Mouse (Mus musculus): ENCODE results near the gene Spcs2.

Gene Spcs2

DNA sequence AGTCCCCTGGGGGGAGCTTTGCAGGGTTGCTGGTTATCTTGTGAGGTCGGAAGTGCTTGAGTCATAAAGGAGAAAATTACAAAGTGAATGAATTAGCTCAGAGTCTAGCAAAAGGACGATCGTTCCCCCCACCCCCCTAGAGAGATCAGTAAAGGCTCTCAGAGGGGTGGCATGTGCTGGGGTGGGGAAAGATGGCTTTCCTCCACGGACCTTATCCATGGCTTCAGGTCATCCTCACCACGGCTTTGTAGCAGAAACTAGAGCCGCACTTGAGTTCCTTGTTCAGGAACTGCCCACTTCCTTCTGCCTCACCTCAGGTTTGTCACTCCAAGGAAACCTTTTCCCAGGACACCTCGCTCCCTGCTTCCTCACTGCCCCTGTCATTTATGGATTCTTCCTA lies at the start of gene Spcs2:
Gene Spcs2, minus strand, starts transcription at position 101 of the 400 bp plus-strand sequence.
- DNase-seq (ENCODE audit: extremely low read depth, low read depth, low spot score), result no peak

DNA sequence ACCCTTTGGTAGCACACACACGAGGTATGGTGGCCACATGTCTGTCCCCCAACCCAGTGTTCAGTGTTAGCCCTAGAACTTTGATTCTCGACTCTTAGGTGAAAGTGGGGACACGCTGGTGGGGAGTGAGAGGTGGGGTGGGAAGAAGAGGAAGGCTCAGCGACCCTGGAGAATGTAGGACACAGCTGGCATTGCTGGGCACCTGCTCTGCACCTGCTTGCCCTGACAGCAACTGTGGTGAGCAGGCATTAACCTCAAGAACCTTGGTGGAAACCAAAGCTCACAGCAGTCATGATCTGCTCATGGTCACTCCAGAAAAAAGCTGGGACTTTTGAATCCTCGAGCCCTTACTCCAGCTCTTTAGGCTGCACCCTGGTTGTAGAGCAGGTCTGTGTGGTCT lies 47.8 kb upstream of the Spcs2 start:
- no peak for DNase-seq (ENCODE audit: extremely low read depth, low read depth, low spot score)

DNA sequence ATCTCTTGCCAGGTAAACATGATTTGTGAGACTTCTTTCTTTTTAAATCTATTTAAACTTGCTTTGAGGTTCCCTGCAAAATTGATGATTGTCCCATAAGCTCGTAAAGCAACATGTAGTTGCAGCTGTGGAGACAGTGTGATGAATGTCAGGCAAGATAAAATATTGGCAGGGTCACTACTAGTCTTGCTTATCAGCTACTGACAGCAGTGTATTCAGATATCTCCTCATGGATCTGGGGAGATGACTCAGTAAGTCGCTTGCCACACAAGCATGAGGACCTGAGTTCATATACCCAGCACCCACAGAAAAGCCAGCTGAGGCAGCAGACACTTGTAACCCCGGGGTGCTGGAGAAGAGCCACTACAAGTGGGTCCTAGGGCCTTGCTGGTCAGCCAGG lies 44.2 kb upstream of the Spcs2 start:
- DNase-seq (ENCODE audit: extremely low read depth, low read depth, low spot score), result no peak

DNA sequence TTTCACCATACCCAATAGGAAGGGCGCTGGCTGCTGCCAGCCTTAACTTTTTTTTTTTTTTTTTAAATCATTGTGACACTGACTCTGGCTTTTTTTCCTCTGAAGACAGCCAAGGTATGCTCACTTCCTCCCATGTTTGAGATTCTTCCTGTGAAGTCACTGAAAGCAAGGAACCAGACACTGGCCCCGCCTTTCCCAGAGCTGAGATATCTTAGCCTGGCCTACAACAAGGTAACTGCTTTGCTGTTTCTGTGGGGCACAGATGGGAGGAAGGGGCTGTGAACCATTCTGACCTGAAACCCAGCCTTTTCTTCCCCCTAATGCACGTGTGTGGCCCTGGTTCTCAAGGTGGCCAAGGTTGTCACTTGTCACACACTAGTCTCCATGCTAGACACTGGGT lies 43.1 kb upstream of the Spcs2 start:
- no peak for DNase-seq (ENCODE audit: extremely low read depth, low read depth, low spot score)

DNA sequence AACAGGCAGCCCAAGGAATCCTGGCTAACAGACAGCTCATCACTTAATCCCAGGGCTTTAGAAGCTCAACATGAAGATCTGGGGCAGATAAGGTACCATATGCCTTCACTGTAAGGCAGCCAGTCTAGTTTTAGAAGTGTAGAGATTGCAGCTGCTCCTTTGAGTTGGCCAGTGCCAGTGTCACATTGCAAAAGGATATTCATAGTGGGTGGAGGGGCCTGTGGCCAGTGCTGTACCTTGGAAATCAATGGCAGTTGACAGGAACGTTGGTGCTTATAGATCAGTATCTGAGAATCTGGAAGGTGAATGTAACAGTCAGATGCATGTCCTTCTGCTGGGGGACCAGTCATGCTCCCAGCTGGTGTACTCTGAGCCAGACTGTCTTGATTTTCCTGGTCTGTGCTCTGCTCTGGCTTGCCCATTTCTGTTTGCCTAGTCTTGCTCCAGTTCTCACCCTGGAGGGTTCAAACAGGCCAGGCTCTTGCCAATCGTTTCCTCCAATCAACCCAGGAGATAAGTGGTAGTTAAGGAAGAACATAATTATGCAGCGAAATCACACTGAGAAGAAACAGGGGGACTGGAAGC lies 41.3 kb upstream of the Spcs2 start:
- DNase-seq (ENCODE audit: extremely low read depth, low read depth, low spot score), result peak; percentile 95

DNA sequence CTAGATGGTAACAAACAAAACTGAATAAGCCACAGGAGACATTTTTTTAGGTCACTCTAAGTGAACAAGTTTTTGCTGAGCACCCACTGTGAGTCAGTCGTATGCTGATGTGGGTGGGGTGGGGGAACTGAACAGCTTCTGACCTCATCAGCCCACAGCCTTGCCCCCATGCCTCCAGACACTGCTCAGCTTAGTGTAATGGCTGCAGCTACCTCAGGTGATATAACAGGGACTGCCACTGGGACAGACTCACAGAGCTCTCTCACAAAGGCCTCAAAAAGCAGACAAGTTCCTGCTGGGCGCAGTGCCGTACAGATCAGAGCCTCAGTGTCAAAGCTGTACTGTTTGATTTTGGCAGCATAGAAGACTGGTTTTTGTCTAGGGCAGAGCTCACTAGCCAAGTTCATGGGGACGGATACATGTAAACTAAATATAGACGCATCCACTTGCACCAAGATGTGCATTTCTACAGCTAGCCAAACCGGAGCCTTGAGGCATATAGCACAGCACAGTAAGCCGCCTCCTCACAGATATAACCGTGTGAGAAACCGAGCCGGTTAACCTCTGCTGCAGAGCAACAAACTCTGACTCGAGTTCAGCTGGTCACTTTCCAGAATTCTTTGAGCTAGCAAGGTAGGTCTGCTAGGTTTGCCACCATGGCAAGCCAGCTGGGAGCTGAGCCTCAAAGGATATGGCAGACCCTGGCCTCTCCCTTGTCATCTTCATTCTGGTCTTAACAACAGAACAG lies 39.8 kb upstream of the Spcs2 start:
- DNase-seq (ENCODE audit: extremely low read depth, low read depth, low spot score), result peak; percentile 74

DNA sequence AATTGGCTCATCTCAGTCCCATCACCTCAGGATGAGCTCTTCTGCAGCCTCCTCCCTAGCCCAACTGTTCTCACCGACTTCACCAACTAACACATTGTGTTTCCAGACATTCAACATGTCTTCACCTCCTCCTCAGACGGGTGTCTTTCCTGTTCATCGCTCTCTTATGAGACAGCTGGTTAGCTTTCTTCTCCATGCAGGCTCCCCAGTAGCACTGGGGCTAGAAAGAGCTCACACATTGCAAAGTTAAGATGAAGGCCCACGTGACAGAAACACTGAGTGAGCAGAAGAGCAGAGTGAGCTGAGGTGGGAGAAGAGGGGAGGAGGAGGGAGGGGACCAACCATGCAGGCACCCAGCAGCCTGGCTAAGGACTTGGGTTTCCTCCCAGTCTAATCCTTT lies 38.9 kb upstream of the Spcs2 start:
- no peak for DNase-seq (ENCODE audit: extremely low read depth, low read depth, low spot score)

DNA sequence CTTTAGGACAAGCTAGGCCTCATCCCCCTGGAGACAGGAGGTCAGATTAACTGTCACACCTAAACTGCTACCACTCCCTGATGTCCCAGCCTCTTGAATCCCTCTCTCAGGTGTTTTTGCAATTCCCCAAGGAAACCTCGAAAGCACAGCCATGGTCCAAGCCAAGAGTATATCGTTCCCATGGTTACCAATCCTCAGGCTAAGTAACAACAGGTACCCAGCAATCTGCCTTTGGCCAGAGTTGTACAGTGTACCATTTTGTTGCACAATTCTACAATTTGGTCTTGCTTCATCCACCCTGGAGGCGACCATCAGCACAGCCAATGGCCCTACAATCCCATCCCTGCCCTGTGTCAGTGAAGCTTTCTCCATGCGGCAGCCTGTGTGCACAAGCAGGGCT lies 33.6 kb upstream of the Spcs2 start:
- DNase-seq (ENCODE audit: extremely low read depth, low read depth, low spot score), result peak; percentile 62

DNA sequence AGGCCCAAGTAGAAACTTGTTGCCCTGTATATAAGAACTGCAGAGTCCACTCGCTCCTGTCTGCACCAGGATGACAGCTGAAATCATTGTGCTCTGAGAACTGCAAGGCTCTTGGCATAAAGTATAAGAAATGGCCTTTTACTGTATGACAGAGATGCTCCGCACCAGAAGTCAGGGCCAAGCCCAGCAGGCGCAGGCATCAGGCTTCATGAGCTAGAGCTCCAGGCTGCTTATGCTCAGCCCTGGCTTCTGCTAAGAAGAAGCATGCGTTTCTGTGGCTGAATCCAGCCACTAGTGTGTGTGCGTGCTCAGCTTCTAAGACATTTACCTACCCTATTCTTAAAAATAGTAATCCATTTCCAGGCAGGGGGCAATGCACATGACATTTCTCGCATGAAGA lies 31.2 kb upstream of the Spcs2 start:
- DNase-seq (ENCODE audit: extremely low read depth, low read depth, low spot score), result no peak

DNA sequence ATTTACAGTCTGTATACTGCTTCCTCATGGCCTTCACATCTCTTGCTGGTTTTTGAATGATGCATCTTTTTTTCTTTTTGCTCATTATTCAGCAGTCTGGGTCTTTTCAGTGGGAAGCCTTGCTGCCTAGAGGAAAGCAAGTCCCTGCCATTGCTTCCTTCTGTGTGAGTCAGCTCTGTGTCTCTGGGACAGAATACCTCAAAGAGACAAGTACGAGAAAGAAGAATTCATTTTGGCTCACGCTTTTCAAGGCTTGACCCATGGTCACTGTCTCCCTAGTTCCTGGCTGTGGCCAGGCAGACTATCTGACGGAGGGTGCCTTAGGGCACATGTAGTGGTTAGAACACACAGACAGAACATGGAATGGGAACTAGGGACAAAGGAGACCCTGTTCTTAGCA lies 30.7 kb upstream of the Spcs2 start:
- no peak for DNase-seq (ENCODE audit: extremely low read depth, low read depth, low spot score)

DNA sequence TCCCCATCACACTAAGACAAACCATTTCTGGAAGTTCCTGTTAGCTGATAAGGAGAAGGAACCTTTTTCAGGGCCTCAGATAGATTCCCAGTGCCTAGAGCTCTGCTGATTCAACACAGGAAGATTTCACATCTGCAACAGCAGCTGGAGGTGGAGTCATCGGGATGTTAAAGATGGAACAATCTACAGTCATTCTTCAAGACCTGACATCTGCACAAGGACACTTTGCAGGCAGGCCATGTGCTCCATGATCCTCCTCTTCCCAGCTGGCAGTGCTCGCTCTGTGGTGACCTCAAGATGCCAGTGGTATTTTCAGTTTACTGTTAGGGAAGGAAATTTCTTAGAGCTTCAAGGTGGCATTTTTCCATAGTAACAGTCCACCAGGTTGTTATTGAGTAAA lies 29.1 kb upstream of the Spcs2 start:
- DNase-seq (ENCODE audit: extremely low read depth, low read depth, low spot score), result no peak

DNA sequence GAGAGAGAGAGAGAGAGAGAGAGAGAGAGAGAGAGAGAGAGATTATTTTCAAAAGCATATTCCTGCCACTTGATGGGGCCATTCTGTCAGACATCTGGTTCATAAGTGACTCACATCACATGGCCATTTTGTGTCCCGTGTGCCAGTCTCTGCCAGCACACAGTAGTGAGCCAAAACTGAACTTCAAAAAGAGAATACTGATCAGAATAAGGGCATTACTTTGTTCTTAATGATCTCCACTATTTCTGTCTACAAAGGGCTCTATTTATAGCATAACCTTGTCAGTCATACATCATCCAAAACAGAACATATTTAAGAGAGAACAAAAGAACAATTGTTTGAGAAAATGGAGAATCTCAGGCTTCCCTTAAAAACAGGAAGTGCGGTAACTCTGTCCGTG lies 28.2 kb upstream of the Spcs2 start:
- no peak for DNase-seq (ENCODE audit: extremely low read depth, low read depth, low spot score)

DNA sequence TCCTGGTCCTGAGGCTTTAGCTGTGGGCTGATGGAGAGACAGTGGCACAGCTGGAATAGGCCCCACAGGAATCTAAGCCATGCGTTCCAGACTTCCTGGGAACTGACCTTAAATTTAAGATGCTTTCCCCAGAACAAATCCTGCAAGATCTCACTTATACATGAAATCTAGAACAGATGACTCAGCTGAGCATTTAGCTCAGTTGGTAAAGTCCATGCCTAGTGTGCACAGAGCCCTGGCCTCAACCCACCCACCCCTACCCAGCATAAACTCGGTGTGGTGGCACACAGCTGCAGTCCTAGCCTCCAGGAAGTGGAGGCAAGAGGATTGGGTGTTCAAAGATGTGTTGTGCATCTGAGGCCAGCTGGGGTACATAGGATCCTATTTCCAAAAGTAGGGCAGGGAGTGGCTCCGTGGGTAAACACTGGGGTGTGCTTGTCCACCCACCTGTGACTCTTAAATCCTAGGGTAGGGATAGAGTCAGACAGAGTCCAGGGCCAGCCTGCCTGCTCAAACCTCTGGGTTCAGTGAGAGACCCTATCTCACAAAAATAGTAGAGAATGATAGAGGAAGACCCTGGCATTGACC lies 27.0 kb upstream of the Spcs2 start:
- DNase-seq (ENCODE audit: extremely low read depth, low read depth, low spot score), result no peak

DNA sequence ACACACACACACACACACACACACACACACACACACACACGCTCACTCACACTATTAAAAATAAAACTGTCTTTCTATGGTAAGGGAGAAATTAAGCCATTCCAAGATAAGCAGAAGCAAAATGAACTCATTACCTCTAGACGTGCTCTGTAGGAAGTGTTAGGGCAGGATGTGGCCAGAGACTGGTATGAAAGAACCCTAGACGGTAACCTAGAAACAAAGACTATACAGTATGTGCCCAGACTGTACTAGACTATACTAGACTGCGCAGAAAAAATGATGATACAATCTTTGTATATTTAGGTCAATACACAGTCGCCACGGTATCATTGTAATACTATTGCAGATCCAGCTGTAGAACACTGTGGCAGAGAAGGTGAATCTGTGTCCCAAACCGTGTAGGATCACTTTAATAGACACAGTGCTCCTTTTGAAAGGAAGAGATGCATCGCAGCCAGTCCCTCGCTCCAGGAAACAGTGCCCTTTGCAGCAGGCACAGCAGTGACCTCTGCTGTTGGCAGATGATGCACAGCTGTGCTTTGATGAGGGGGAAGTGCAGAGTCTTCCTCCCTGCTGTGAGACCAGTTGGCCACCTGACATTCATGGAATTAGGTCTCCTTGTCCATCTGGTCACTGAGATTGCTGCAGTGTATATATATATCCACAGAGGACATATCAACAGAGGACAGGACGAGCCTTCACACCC lies 26.1 kb upstream of the Spcs2 start:
- DNase-seq (ENCODE audit: extremely low read depth, low read depth, low spot score), result no peak

DNA sequence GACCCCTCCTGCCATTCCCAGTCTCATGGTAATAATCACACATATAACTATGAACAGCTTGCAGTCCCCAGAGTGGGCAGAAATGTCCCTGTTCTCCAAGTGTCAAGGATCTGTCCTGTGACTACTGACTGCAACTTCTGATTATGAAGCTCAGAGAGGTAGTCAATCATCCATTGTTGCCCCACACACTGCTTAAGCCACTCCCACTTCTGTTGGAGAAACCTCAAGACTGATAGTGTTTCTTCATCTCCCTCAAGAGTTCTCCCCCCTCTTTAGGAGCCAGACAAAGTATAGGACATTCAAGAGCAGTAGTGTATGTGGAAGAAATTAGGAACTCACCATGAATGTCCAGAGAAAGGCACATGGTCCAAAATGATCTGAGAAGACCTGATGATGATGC lies 24.5 kb upstream of the Spcs2 start:
- no peak for DNase-seq (ENCODE audit: extremely low read depth, low read depth, low spot score)

DNA sequence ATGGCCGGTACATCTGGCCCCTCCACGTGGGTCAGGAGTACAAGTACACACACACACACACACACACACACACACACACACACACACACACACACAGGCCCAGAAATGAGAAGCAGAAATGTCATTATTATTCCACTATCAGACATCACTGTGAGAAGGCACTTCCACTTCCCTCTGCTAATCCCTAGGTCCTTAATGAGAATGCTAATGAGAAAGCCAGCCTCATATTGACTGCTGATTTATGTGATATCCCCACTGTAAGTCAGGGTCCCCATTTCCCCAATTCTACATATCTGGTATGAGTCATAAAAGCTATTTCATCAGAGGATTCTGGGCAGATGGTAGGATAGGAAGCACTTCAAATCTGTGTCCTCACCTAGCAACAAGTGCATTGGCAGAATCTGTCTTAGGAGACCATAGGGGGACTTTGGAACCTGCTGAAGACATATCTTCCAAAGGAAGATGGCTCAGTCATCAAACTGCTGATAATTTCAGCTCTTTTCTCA lies 24.0 kb upstream of the Spcs2 start:
- DNase-seq (ENCODE audit: extremely low read depth, low read depth, low spot score), result no peak

DNA sequence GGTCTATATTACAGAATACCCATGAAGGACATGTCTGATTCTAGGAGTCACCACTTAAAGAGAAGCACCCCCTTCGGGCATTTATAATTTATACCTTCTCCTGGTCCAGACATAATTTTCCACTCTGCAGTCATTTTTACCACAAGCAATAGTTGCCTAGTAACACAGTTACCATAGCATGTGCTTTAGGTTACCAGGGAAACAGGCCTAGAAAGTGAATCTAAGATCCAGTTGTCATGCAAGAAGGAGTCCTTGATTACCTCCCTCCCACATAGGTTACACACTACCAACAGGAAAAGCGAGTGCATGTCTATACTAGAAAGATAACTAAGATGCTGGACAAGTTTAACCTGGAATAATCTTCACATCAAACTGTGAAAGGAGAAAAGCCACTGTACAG lies 15.0 kb upstream of the Spcs2 start:
- no peak for DNase-seq (ENCODE audit: extremely low read depth, low read depth, low spot score)

DNA sequence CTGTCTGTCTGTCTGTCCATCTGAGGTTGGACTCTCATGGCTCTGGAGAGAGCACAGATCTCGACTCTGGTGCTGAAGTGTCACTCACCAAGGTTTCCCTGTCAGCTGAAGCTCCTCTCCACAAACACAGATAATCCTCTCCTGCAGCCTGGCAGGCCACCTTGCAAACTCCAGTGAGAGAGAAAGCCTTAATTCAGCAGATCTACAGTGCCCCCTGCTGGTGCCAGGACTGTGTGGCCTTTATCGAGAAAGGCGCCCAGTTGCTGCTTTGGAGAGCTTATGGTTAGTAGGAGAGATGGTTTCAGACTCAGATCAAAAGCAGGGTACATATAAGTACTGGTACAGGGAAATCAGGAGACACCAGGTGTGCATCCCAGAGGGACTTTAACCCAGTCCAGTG lies 13.1 kb upstream of the Spcs2 start:
- no peak for DNase-seq (ENCODE audit: extremely low read depth, low read depth, low spot score)

DNA sequence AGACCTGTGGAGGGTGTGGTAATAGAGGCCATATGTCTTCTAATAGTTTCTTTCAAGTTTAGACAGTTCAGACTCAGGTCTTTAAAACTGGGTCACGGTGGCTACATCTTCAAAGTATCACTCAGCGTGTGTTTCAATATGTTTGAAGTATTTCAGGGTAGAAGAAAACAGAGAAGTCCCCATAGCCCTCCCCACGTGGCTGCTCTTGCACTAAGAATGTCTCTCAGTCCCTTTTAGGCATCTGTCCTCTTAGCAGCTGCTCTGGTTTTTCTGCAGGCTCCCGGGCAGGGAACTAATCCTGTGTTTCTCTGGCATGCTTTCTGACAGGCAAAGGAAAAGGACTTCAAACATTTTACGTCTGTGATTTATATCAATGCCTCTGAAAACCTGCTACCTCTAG lies 12.6 kb upstream of the Spcs2 start:
- DNase-seq (ENCODE audit: extremely low read depth, low read depth, low spot score), result no peak

DNA sequence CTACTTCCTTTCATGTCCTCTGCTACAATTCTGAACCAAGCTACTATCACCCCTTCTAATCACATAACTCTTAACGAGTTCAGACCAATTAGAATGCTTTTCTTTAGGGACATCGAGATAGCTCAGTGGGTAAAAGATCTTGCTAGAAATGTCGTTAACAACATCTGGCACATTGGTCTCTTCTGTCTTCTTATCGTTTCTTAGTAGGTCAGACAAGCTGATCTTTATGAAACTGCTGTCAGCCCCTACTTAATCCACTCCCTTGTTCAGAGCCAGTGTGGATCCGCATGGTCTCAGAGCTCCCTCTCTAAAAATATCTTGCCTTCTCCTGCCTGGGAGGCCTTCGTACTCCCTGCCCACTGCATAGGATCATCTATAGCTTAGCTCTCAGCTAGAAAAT lies 10.7 kb upstream of the Spcs2 start:
- no peak for DNase-seq (ENCODE audit: extremely low read depth, low read depth, low spot score)

DNA sequence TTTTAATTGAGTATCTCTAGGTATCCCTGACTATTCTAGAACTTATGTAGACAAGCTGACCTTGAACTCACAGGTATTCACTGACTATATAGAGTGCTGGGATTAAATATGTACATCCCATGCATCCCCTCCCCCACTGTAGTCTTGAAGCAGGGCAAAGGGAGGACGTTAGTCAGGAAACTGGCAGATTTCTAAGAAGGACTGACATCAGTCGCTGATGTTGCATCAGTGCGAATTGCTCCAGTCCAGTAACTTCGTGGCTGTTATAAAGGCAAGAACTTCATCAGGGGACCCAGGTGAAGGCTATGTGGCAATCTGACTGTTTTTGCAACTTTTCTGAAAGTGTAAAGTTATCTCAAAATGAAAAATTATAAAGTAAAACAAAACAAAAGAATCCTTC lies 6.0 kb upstream of the Spcs2 start:
- no peak for DNase-seq (ENCODE audit: extremely low read depth, low read depth, low spot score)

DNA sequence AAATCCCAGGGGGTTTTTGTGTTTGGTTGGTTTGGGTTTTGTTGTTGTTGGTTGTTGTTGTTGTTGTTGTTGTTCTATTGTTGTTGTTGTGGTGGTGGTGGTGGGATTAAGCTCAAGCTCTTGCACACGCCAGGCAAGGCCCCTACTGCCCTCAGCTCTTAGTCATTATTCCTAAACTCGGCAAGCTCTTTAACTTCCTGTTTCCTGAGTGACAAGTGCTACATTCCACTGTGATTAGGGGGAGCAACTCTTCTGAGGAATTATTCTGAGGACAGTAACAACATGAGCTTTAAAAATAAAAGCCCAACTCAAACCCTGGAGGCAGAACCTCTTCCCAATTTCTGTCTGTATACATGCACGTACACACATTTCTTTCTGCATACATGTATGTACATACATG lies 2.0 kb upstream of the Spcs2 start:
- DNase-seq (ENCODE audit: extremely low read depth, low read depth, low spot score), result no peak
